Mouse (Mus musculus) megakaryocyte, embryonic 14.5 days (primary cell): ENCODE measurements around the gene Stat1.

Experiments used
- FLI1 ChIP-seq: IDR thresholded peaks from 2 replicates; pipeline ENCODE4 v1.6.1; 2012; ENCODE audit warnings: low read length, inconsistent platforms, mixed read lengths
- GATA1 ChIP-seq: IDR thresholded peaks from 3 replicates; pipeline ENCODE4 v1.6.1; 2012; ENCODE audit warnings: mixed read lengths, low read length, inconsistent platforms, borderline replicate concordance

- TF ChIP-seq FLI1 (no peak), GATA1 (no peak)
Measured at GRCm38 (mm10) chr1:52079724-52080367, 39.4 kb upstream of the Stat1 start.
